Mouse (Mus musculus) megakaryocyte, embryonic 14.5 days (primary cell): ENCODE data around the gene Foxred2.

ENCODE experiments used
- FLI1 ChIP-seq: IDR thresholded peaks from 2 replicates; pipeline ENCODE4 v1.6.1; 2012; ENCODE audit warnings: low read length, inconsistent platforms, mixed read lengths
- GATA1 ChIP-seq: IDR thresholded peaks from 3 replicates; pipeline ENCODE4 v1.6.1; 2012; ENCODE audit warnings: mixed read lengths, low read length, inconsistent platforms, borderline replicate concordance

DNA sequence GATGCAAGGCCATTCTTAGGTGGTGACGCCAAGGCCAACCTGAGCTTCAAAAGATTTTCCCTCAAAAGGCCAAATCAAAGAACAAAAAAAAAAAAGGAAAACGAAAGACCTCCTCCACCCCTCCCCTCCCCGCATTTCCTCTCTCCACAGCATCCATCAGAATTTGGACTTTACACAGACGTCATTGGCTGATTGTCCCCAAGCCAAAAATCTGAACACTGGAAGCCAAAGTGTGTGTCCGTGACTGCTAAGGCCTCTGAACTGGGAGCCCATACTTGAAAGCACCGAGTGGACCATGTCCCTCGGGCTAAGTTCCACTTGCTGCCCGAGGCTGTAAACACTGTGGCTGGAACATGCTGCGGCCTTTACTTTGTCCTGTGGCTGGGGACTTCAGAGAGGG, 33.8 kb downstream of the Foxred2 start:
- TF ChIP-seq GATA1 (no peak), FLI1 (no peak)
